Mouse (Mus musculus) CD4-positive, CD25-positive, alpha-beta regulatory T cell, adult 4 months (primary cell): ENCODE data around the gene Cyp2d9. TPM values are rescaled to one million over a fixed set of nuclear protein-coding genes. Genes with fewer than 3 reads are reported as not detected.
"Not testable (repeated sequence)": the region's sequence is repeated elsewhere in the genome, so short reads cannot be mapped to it uniquely, and the experiment has no call there.

Source experiments
- ATAC-seq: one replicate; pipeline ENCODE4 v1.8.0; 2017
- polyA plus RNA-seq, 2 experiments: library from polyadenylated mRNA; unstranded; fragments of 100-300 nt; shearing (Covaris generic); gene quantifications; one replicate each; pipeline ENCODE4 v1.2.1; 2017

Cyp2d9 gene
- not detected for polyA plus RNA-seq

GRCm38 (mm10) chr15:82433137-82433536, at the start of gene Cyp2d9:
Gene Cyp2d9 (plus strand): TSS chr15:82433437.
- no peak for ATAC-seq

GRCm38 (mm10) chr15:82385729-82386128, 47.5 kb upstream of the Cyp2d9 start:
- no peak for ATAC-seq

- not testable (repeated sequence) for ATAC-seq
These were observed 43.3 kb upstream of the Cyp2d9 start for GRCm38 (mm10) chr15:82389916-82390315.

- not testable (repeated sequence) for ATAC-seq
These were observed 39.3 kb upstream of the Cyp2d9 start, which contains the start of gene Cyp2d11 for GRCm38 (mm10) chr15:82393922-82394321. Gene Cyp2d11 (minus strand): TSS chr15:82394022.

- ATAC-seq = not testable (repeated sequence)
These were observed 37.3 kb upstream of the Cyp2d9 start for GRCm38 (mm10) chr15:82395955-82396354.

GRCm38 (mm10) chr15:82401516-82401915, 31.7 kb upstream of the Cyp2d9 start:
- no peak for ATAC-seq

- no peak for ATAC-seq
These were observed 31.1 kb upstream of the Cyp2d9 start for GRCm38 (mm10) chr15:82402106-82402505.

GRCm38 (mm10) chr15:82402741-82403140, 30.5 kb upstream of the Cyp2d9 start:
- no peak for ATAC-seq

- no peak for ATAC-seq
These were observed 29.6 kb upstream of the Cyp2d9 start for GRCm38 (mm10) chr15:82403606-82404005.

- ATAC-seq = no peak
These were observed 29.1 kb upstream of the Cyp2d9 start for GRCm38 (mm10) chr15:82404163-82404562.

- no peak for ATAC-seq
These were observed 26.3 kb upstream of the Cyp2d9 start, which contains the start of gene Cyp2d10 for GRCm38 (mm10) chr15:82406981-82407380. Gene Cyp2d10 (minus strand): TSS chr15:82407195.

GRCm38 (mm10) chr15:82407536-82407935, 25.7 kb upstream of the Cyp2d9 start:
- no peak for ATAC-seq

GRCm38 (mm10) chr15:82416797-82417789, 16.1 kb upstream of the Cyp2d9 start:
- peak; percentile 93 for ATAC-seq

GRCm38 (mm10) chr15:82418616-82419015, 14.6 kb upstream of the Cyp2d9 start:
- no peak for ATAC-seq

- ATAC-seq = no peak
These were observed 10.3 kb upstream of the Cyp2d9 start for GRCm38 (mm10) chr15:82422935-82423334.

GRCm38 (mm10) chr15:82423471-82423870, 9.8 kb upstream of the Cyp2d9 start:
- ATAC-seq = no peak

- ATAC-seq = no peak
These were observed 384 bp downstream of the Cyp2d9 start for GRCm38 (mm10) chr15:82433621-82434020.

- ATAC-seq = no peak
These were observed 1.3 kb downstream of the Cyp2d9 start for GRCm38 (mm10) chr15:82434541-82434940.

- ATAC-seq = no peak
These were observed 1.8 kb downstream of the Cyp2d9 start for GRCm38 (mm10) chr15:82435011-82435410.

- ATAC-seq = no peak
These were observed 2.4 kb downstream of the Cyp2d9 start for GRCm38 (mm10) chr15:82435606-82436005.

GRCm38 (mm10) chr15:82437975-82438617, 4.9 kb downstream of the Cyp2d9 start:
- no peak for ATAC-seq

GRCm38 (mm10) chr15:82443658-82444057, 10.4 kb downstream of the Cyp2d9 start:
- ATAC-seq = no peak

GRCm38 (mm10) chr15:82445196-82445595, 12.0 kb downstream of the Cyp2d9 start:
- no peak for ATAC-seq
